Mouse (Mus musculus) right cerebral cortex, postnatal 25 days (tissue): ENCODE data around the gene Pom121l2.

Experiments used
- DNase-seq: peaks from one replicate; pipeline ENCODE4 v3.0.0; 2022

Gene Pom121l2

DNA sequence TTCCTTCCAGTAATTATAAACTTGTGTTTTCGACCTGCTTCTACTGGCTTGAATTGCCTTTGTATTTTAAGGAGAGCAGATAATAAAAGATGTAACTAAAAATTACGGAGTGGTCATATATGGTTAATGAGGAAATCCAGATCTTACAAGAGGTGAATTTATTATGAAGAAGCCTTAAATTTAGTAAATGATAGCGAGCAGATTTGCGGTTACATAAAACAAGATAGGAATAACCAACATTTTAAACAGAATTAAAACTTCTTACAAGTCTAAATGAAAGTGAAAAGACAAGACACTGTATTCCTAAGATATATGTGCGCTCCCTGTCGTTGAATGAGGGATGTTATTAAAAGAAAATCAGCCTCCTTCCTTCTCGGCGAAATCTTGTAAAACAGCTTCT lies 13.9 kb downstream of the Pom121l2 start:
- no peak for DNase-seq

GRCm38 (mm10) chr13:21995331-21995914 lies 14.4 kb downstream of the Pom121l2 start:
- DNase-seq = no peak

DNA sequence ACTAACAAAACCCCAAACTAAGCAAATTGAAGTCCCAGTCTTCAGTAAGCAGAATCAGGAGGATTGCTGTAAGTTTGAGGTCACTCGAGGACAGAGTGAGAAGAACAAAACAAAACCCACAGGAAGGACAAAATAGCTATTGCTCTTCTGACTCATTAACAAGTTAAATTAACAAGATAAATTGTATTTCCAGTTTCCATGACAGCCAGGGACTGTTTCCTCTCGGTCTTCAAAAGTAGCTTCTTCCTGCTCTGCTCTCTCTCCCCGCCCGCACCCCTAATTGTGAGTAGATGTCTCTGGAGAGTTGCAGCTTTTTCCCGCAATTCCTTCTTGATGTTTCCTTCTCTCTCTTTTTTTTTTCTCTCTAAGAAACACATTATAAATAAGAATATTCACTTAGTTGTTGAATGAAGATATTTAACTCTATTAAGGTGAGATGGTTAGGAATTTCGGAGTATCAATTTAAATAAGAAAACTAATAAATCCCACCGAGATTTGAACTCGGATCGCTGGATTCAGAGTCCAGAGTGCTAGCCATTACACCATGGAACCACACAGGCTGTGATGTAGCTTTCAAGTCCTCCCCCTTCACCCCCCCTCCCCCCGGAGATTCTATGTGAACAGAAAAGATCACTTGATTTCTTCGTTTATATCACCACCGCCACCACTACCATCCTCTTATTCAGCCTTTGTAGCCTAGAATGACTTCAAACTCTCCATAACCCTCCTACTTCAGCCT lies 15.3 kb downstream of the Pom121l2 start:
- no peak for DNase-seq

DNA sequence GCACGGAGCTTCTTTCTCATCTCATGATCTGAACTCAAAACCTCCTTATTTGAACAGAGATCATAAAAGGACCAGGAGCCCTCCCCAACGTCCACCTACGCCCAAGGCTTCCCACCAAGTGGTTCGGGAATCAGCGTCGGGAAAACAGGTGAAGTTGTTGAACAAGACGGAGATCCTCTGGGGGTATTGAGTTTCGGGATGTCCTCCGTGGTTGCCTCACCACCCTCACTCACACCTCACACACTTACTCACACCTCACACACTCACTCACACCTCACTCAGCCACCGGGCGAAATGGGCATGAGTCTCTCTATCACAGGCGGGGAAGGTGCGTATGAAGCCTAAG lies 15.8 kb downstream of the Pom121l2 start:
- no peak for DNase-seq

- no peak for DNase-seq
Observed at GRCm38 (mm10) chr13:21997201-21997820, 16.3 kb downstream of the Pom121l2 start.

DNA sequence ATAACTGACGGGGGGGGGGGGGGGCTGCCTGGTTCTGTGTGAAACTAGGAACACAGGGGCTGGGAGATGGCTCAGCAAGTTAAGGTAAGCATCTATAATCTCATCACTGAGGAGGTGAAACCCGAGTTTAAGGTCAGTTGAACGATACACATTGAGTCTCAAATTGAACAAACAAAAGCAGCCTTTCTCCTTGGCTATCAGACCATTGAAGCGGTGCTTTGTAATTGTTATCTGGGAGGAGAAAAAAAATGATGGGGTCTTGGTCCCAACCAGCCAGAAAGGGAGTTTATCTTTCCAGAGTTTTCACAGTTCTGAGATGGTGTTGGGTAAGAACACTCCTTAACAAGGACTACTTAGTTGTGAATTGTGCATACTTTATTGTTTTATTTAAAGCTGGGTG lies 16.8 kb downstream of the Pom121l2 start:
- no peak for DNase-seq

DNA sequence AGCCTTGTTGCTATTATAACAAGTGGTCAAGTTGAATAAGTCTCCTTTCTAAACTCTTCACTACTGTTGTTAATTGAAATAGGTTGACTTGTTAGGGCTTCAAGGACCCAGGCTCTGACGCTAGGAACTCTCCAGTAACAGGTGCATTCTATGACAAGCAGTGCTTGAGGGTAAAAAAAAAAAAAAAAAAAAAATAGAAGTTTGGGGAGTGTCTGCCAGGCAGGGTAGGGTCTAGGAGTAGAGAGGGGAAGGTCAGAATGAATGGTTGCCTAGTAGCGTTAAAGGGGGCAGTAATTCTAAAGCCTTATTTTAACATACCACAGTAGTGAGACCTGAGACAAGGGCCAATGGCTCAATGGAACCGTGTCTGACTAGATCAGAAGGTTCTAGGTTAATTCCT lies 17.4 kb downstream of the Pom121l2 start:
- no peak for DNase-seq

DNA sequence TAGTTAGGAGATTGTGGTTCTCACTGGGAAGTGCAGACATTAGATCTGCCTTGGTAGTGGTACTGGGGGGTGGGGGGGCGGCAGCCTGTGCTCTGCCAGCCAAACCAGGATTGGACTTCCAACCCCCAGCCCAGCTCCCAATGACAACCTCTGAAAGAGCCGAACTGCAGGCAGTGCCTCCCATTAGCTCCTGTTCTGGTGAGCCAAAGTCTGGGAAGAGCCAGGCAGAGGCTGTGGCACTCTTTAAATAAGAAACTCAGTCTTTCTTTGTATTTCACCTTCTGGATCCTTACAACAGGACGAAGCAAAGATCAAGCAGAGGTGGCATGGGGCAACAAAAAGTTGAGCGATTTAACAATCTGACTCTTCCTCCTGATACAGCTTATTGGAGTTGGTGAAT lies 18.2 kb downstream of the Pom121l2 start:
- no peak for DNase-seq

DNA sequence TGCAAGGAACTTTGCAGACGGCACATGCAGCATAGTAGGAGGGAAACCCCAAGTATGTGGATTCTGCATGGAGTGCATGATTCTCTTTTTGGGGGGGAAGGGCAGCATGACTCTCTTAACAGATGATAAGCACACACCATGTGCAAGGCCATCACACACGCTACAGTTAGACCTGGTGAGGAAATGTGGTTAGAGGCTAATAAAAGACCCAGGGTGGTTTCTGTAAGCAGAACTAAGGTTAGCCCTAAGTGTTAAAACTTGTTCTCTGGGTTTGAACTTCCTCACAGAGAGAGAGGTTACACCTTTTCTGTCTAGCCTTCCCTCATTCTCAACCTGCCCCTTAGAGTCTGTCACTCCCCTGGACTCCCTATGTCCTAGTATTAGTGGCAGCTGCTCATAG lies 20.4 kb downstream of the Pom121l2 start:
- no peak for DNase-seq

GRCm38 (mm10) chr13:22001823-22002222 lies 20.8 kb downstream of the Pom121l2 start:
- no peak for DNase-seq

GRCm38 (mm10) chr13:22005605-22006333 lies 24.8 kb downstream of the Pom121l2 start:
- peak; percentile 53 for DNase-seq

DNA sequence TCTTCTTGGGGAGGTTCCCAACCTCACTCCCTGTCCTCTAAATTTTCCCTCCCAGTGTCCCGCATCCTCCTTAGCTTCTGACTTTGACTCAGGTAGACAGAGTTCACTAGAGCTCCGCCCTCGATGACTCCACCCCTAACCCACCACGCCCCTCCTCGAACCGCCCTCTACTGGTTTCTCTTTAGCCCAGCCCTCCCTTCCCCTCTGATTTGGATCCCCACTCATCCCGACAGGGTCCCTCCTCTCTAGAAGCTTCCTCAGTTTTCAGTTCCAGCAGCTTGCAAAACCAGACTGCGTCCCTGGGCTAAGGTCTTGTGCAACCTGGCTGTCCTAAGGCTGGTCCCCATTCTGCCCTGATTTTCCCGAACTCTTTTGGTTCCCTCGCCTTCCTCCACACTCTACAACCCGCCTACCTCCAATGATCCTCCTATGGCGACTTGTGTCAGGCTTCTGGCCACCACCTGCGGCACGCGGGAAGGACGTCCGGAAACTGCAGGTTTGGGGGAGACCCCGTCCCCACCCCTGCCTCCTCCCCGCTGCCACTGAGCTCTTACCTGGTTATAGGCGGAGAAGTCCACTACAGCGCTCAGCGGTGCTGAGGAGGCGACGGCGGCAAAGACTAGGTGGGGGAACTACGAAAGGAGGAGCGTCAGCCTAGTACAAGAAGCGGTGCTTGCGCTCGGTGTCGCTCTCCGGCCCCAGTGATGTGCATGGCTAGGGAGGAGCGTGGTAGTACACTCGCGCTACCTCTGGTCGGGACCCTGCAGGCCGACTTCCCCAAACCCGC lies 25.5 kb downstream of the Pom121l2 start:
- DNase-seq = no peak

DNA sequence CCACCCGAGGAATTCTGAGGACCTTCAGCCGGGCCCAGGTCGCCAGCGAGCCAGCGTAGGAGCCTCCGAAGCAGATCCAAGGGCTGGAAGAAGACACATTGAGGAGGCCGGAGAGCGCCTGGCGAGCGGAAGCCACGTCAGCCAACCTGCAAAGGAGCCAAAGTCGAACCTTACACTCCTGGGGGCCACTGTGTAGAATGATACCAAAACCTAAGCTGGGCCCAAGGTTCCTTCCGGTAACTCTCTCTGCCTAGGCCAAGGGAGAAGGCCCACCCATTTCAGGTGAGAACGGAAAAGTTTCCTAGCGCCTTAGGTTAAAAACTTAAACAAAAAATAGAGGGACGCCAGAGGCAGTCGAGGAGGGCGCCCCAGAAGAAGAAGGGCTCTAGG lies 26.1 kb downstream of the Pom121l2 start:
- no peak for DNase-seq

DNA sequence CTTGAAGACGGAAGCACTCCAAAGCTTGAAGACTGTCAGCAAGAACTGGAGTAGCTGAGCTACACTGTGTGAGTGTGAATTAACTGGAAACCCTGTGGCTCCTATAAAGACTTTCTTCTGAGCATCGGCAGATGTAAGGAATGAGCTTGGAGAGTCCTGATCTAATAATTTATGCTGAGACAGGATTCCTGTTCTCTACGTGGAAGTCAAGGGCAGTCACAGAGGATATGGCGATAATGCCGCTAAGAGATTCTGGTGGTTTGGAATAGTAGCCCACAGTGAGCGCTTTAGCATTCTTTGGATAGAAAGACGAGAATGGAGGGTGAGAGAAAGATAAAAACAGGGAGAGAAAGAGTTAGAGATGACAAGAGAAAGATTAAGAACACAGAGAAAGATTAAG lies 26.9 kb downstream of the Pom121l2 start:
- no peak for DNase-seq

DNA sequence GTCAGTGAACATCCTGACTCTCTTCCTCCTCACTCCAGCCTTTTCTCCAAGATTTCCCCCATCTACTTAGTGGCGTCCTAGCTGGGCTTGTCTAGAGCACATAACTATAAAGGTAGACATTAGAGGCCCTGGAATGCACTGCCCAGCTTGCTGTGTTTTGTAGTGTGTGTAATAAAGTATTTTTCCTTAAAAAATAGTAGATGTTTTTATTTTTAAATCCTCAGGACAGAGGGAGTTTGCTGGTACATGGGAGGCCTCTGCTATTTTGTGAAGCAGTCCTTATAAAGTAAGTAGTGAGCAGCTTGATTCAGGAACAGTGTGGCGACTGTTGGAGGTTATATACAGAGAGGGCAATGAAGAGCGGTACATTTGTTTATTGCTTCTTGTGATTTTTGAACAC lies 27.7 kb downstream of the Pom121l2 start:
- DNase-seq = no peak

DNA sequence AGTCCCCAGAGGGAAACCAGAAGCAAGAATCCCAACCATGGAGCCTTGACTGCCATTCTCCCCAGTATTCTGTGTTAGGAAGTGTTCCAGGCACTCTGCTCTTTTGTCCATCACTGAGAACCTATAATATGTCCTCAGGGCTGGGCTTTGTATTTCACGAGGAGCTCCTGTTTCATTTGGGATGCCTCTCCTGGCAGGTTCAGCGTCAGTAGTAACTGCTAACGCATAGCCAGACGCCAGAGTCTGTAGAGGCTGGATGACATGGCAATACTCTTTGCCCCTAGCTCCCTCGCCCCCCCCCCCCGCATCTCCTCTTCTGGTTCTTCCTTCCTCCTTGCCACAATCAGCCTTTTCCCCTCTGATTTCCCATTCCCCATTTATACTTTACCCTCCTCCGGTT lies 28.6 kb downstream of the Pom121l2 start, which contains the start of gene Prss16:
TSS of gene Prss16 (minus strand) at position 101 of the 400 bp plus-strand sequence.
- DNase-seq = no peak

DNA sequence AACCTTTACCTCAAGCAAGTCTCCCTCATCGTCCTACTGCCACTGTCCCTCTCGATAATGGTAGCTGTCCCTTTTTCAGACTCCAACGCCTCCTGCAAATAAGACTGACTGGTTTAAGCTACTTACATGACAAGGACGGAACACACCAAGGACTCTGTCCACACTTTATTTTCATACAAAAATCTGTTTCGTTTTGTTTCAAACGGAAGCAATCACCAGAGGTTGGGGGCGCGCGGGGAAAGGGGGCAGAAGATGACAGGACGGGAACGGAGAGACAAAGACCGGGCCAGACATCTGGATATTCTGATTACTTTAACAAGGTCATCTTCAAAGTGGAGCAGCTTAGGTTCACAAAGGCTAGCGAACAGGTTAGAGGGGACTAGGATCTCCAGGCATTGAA lies 32.7 kb downstream of the Pom121l2 start:
- no peak for DNase-seq

DNA sequence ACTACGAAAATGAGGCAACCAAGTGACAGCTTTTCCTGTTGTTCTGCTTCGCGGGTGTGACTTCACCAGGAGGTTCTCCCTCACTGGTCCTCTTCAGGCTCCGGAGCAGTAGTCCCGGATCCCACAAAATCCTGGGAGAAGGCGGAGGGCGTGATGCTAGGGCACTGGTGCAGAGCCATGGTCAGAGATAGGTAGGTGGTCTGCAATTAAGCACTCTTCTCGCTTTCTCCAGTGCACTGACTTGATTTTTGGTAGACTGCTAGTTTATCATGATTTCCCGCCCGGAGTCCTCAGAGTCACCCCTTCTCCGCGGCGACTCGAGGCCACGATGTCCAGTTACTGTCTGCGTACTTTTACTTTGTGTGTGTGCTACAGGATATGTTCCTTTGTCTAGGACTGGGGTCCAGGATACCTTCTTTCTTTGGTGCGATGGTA lies 33.4 kb downstream of the Pom121l2 start:
- no peak for DNase-seq

GRCm38 (mm10) chr13:22015479-22016450 lies 34.8 kb downstream of the Pom121l2 start:
- DNase-seq = no peak

DNA sequence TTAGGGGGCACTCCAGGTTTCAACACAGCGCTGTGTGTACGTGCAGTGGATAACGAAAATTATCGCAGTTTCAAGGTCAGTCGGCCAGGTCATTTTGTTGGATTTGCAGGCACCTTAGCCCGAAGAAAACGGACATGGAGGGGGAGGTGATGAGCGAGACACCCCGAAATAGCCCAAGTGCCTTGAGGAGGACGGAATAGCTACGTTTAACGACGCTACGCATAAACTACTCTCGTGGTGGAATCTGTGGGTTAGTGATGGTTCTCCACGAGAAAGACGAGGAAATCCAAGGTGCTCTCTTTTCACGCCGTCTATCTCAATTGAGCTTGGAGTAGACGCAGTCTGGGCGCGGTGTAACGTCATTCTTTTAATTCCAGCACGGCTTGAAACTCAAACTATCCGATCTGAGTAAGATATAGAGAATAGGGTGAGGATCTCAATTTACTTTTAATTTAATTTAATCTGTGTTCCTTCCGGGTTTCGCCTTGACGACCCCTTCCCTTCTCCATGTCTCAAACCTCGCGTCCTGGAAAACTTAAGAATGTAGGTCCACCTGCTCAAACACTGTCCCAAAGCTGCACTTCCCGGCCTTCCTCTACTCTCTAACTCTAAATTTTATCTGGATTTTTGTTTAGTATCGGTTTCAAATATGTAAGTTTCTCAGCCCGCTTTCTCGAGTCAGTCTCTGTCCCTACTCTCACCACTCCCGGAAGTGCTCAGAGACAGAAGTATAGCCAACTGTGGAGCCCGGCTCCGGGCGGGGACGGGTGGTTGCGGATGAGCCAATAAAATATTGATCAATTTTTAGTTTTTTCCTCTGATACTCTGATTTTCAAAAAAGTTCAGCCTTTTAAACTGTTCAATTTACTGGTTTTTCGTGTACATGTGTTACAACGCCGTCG lies 39.2 kb downstream of the Pom121l2 start:
- DNase-seq = no peak
